Mouse (Mus musculus): ENCODE measurements around the gene Nme8. TPM values are rescaled to one million over a fixed set of nuclear protein-coding genes. Genes with fewer than 3 reads are reported as not detected.

Nme8 gene
- total and polyA plus RNA-seq, 3 experiments, result not detected

DNA sequence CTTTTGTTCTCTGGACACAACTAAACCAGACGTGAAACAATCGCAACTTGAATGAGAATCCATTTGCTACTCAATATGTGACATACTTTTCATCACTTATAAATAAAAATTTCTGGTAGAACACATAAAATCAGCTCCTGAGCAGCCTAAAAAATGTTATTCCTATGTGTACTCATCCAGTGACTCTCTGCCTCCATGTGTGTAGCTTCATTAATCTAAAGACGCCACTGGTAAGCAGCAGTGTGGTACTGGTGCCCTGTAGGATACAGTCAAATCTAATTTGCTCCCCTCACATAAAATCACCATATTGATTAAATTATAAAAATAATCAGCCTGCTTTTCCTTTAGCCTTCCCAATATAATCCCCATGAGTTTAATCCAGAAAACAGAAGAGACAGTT, 84.6 kb downstream of the Nme8 start:
- Histone ChIP-seq H3K9me3 (replicated peaks; ENCODE audit: insufficient read depth, low read length) (no peaks in the 10 kb centered on the region), H3K27ac (ENCODE audit: control insufficient read depth, low read depth, low read length) (no peak overlapping the region), H3K36me3 (ENCODE audit: control insufficient read depth in 1 of 2, insufficient read depth in 2 of 2, low read length in 2 of 2) (peaks cover 0 to 8% of the 10 kb centered on the region in 2 experiments; a peak in 2 of 4 replicates), H3K79me2 (ENCODE audit: control insufficient read depth, insufficient read depth, low read length, poor library complexity) (no peaks in the 10 kb centered on the region), H3K27me3 (ENCODE audit: control insufficient read depth in 1 of 2, insufficient read depth in 2 of 2, low read length in 2 of 2) (no peaks in the 10 kb centered on the region), H3K4me3 (ENCODE audit: control insufficient read depth in 1 of 2, insufficient read depth in 1 of 2, low read depth in 2 of 2, low read length in 2 of 2) (no peak overlapping the region), H3K4me1 (ENCODE audit: control insufficient read depth in 1 of 2, insufficient read depth in 2 of 2, low read length in 2 of 2) (peaks cover 0 to 1% of the 10 kb centered on the region in 2 experiments; a peak in 2 of 4 replicates), H3K9ac (ENCODE audit: control insufficient read depth, low read depth, low read length, poor library complexity, severe bottlenecking) (no peak overlapping the region)
- TF ChIP-seq ETS1 (IDR thresholded peaks at IDR 0.05; ENCODE audit: low read depth, low read length) (no peak), ZNF384 (IDR thresholded peaks at IDR 0.05; ENCODE audit: low read depth, low read length) (no peak), JUND (IDR thresholded peaks at IDR 0.05; ENCODE audit: low read depth, low read length) (no peak), TCF12 (IDR thresholded peaks at IDR 0.05; ENCODE audit: low read depth, low read length) (no peak), BHLHE40 (IDR thresholded peaks at IDR 0.05; ENCODE audit: borderline replicate concordance, low read depth, low read length) (no peak), ZMIZ1 (IDR thresholded peaks at IDR 0.05; ENCODE audit: low read depth, low read length) (no peak), CTCF (IDR thresholded peaks at IDR 0.05 in 2 of 3, conservative IDR thresholded peaks at IDR 0.05 in 1 of 3; ENCODE audit: control insufficient read depth in 1 of 3, insufficient read depth in 1 of 3, low read depth in 2 of 3, low read length in 3 of 3, poor library complexity in 1 of 3, severe bottlenecking in 1 of 3) (no peak), GATA1 (IDR thresholded peaks at IDR 0.05; ENCODE audit: low read depth, low read length) (no peak)
- no peak for DNase-seq (ENCODE audit: low read depth, low spot score)

DNA sequence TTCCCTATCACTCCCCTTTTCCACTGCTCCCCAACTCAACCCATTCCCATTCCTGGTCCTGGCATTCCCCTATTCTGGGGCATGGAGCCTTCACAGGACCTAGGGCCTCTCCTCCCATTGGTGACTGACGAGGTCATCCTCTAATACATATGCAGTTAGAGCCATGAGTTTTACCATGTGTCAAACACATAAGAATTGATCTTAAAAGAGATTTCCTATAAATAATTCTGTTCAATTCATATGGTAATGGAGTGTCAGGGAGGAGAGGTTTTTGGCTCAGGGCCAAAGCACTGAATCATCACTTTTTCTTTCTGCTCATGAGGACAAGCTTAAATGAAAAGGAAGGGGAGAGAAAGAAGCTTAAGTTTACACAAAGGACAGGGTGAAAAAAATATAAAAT, 85.2 kb downstream of the Nme8 start:
- Histone ChIP-seq H3K27ac (ENCODE audit: control insufficient read depth, low read depth, low read length) (no peak overlapping the region), H3K79me2 (ENCODE audit: control insufficient read depth, insufficient read depth, low read length, poor library complexity) (no peaks in the 10 kb centered on the region), H3K4me1 (ENCODE audit: control insufficient read depth in 1 of 2, insufficient read depth in 2 of 2, low read length in 2 of 2) (peaks cover 0 to 3% of the 10 kb centered on the region in 2 experiments; a peak in 2 of 4 replicates), H3K4me3 (ENCODE audit: control insufficient read depth in 1 of 2, insufficient read depth in 1 of 2, low read depth in 2 of 2, low read length in 2 of 2) (no peak overlapping the region), H3K27me3 (ENCODE audit: control insufficient read depth in 1 of 2, insufficient read depth in 2 of 2, low read length in 2 of 2) (no peaks in the 10 kb centered on the region), H3K36me3 (ENCODE audit: control insufficient read depth in 1 of 2, insufficient read depth in 2 of 2, low read length in 2 of 2) (peaks cover 0 to 11% of the 10 kb centered on the region in 2 experiments; a peak in 2 of 4 replicates), H3K9ac (ENCODE audit: control insufficient read depth, low read depth, low read length, poor library complexity, severe bottlenecking) (no peak overlapping the region), H3K9me3 (replicated peaks; ENCODE audit: insufficient read depth, low read length) (no peaks in the 10 kb centered on the region)
- TF ChIP-seq ZC3H11A (IDR thresholded peaks at IDR 0.05; ENCODE audit: low read depth, low read length), result no peak
- TF ChIP-seq TCF12 (IDR thresholded peaks at IDR 0.05; ENCODE audit: low read depth, low read length), result no peak
- TF ChIP-seq ETS1 (IDR thresholded peaks at IDR 0.05; ENCODE audit: low read depth, low read length), result no peak
- no peak for TF ChIP-seq CHD2 (IDR thresholded peaks at IDR 0.05; ENCODE audit: low read length)
- no peak for TF ChIP-seq GATA1 (IDR thresholded peaks at IDR 0.05; ENCODE audit: low read depth, low read length)
- no peak for TF ChIP-seq CTCF (IDR thresholded peaks at IDR 0.05 in 2 of 3, conservative IDR thresholded peaks at IDR 0.05 in 1 of 3; ENCODE audit: control insufficient read depth in 1 of 3, insufficient read depth in 1 of 3, low read depth in 2 of 3, low read length in 3 of 3, poor library complexity in 1 of 3, severe bottlenecking in 1 of 3)
- peak; percentile 70 for DNase-seq (ENCODE audit: low read depth, low spot score)

DNA sequence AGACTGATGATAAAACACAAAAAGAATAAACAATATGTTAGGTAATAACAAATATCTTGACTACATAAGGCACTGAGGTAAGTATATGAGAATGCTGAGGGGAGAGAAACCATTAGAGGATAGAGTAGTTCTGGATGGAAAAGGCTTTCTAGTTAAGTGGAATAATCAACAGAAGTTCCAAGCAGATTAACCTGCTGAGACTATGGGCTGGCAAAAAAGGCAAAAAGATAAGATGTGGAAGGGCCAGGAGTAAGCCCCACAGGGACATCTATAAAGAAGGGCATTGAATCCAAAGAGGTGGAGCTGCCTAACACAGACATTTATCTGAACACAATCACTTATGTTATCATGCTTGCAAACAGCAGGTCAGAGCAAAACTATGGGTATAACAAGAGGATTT, 89.5 kb downstream of the Nme8 start:
- DNase-seq (ENCODE audit: low read depth, low spot score), result no peak
- H3K4me3 ChIP-seq (ENCODE audit: control insufficient read depth in 1 of 2, insufficient read depth in 1 of 2, low read depth in 2 of 2, low read length in 2 of 2), result no peak overlapping the region
- H3K4me1 ChIP-seq (ENCODE audit: control insufficient read depth in 1 of 2, insufficient read depth in 2 of 2, low read length in 2 of 2), result peaks cover 6 to 12% of the 10 kb centered on the region in 2 experiments
- H3K27me3 ChIP-seq (ENCODE audit: control insufficient read depth in 1 of 2, insufficient read depth in 2 of 2, low read length in 2 of 2), result no peaks in the 10 kb centered on the region
- H3K9ac ChIP-seq (ENCODE audit: control insufficient read depth, low read depth, low read length, poor library complexity, severe bottlenecking), result no peak overlapping the region
- no peaks in the 10 kb centered on the region for H3K9me3 ChIP-seq (replicated peaks; ENCODE audit: insufficient read depth, low read length)
- no peak overlapping the region for H3K27ac ChIP-seq (ENCODE audit: control insufficient read depth, low read depth, low read length)
- peaks cover 0 to 16% of the 10 kb centered on the region in 2 experiments; a peak in 2 of 4 replicates for H3K36me3 ChIP-seq (ENCODE audit: control insufficient read depth in 1 of 2, insufficient read depth in 2 of 2, low read length in 2 of 2)
- H3K79me2 ChIP-seq (ENCODE audit: control insufficient read depth, insufficient read depth, low read length, poor library complexity), result no peaks in the 10 kb centered on the region
- TF ChIP-seq GATA1 (IDR thresholded peaks at IDR 0.05; ENCODE audit: low read depth, low read length), result no peak
- TF ChIP-seq MXI1 (IDR thresholded peaks at IDR 0.05; ENCODE audit: low read depth, low read length), result no peak
- no peak for TF ChIP-seq ZNF384 (IDR thresholded peaks at IDR 0.05; ENCODE audit: low read depth, low read length)
- no peak for TF ChIP-seq POLR2AphosphoS2 (IDR thresholded peaks at IDR 0.05; ENCODE audit: low read length)
- TF ChIP-seq HCFC1 (IDR thresholded peaks at IDR 0.05; ENCODE audit: low read depth, low read length), result no peak
- no peak for TF ChIP-seq UBTF (IDR thresholded peaks at IDR 0.05; ENCODE audit: borderline replicate concordance, insufficient read depth, low read depth, low read length)
- no peak for TF ChIP-seq CTCF (IDR thresholded peaks at IDR 0.05 in 2 of 3, conservative IDR thresholded peaks at IDR 0.05 in 1 of 3; ENCODE audit: control insufficient read depth in 1 of 3, insufficient read depth in 1 of 3, low read depth in 2 of 3, low read length in 3 of 3, poor library complexity in 1 of 3, severe bottlenecking in 1 of 3)
- TF ChIP-seq USF1 (IDR thresholded peaks at IDR 0.05; ENCODE audit: low read depth, low read length), result no peak
- no peak for TF ChIP-seq RAD21 (IDR thresholded peaks at IDR 0.05; ENCODE audit: low read depth, low read length)
- no peak for TF ChIP-seq BHLHE40 (IDR thresholded peaks at IDR 0.05; ENCODE audit: borderline replicate concordance, low read depth, low read length)
- TF ChIP-seq SIN3A (IDR thresholded peaks at IDR 0.05; ENCODE audit: low read length), result no peak
- no peak for TF ChIP-seq TCF12 (IDR thresholded peaks at IDR 0.05; ENCODE audit: low read depth, low read length)
- no peak for TF ChIP-seq POLR2AphosphoS5 (IDR thresholded peaks at IDR 0.05; ENCODE audit: borderline replicate concordance, low read depth, low read length)
- no peak for TF ChIP-seq MYC (IDR thresholded peaks at IDR 0.05; ENCODE audit: low read depth, low read length)
- TF ChIP-seq POLR2A (IDR thresholded peaks at IDR 0.05; ENCODE audit: control insufficient read depth in 1 of 2, insufficient read depth in 1 of 2, low read depth in 1 of 2, low read length in 2 of 2, poor library complexity in 1 of 2), result no peak
- no peak for TF ChIP-seq ZKSCAN1 (IDR thresholded peaks at IDR 0.05; ENCODE audit: low read depth, low read length)
- no peak for TF ChIP-seq E2F4 (IDR thresholded peaks at IDR 0.05; ENCODE audit: borderline replicate concordance, low read depth, low read length)
- TF ChIP-seq TBP (IDR thresholded peaks at IDR 0.05; ENCODE audit: low read depth, low read length), result no peak
- no peak for TF ChIP-seq SMC3 (IDR thresholded peaks at IDR 0.05; ENCODE audit: low read depth, low read length)
